Mouse (Mus musculus) heart, embryonic 10.5 days (tissue): ENCODE measurements around the gene Dcaf8. TPM values are rescaled to one million over a fixed set of nuclear protein-coding genes. Genes with fewer than 3 reads are reported as not detected.

Experiments
- DNase-seq: peaks from one replicate; pipeline ENCODE4 v3.0.0-alpha.2; 2017; ENCODE audit warnings: low spot score
- H3K27ac ChIP-seq: fragments of 300-500 bp; sonication (generic); 2 replicates; pipeline ENCODE4 v1.5.1; 2016; ENCODE audit warnings: mild to moderate bottlenecking
- H3K27me3 ChIP-seq: fragments of 300-500 bp; sonication (generic); 2 replicates; pipeline ENCODE4 v1.6.1; 2016; ENCODE audit warnings: mild to moderate bottlenecking; ENCODE audit not compliant: poor library complexity, insufficient read depth, severe bottlenecking
- H3K36me3 ChIP-seq: fragments of 300-500 bp; sonication (generic); 2 replicates; pipeline ENCODE4 v1.6.1; 2016; ENCODE audit warnings: mild to moderate bottlenecking, moderate library complexity
- H3K4me1 ChIP-seq: fragments of 300-500 bp; sonication (generic); 2 replicates; pipeline ENCODE4 v1.6.1; 2016; ENCODE audit warnings: mild to moderate bottlenecking
- H3K4me3 ChIP-seq: fragments of 300-500 bp; sonication (generic); 2 replicates; pipeline ENCODE4 v1.5.1; 2016; ENCODE audit warnings: mild to moderate bottlenecking, moderate library complexity
- H3K9me3 ChIP-seq: fragments of 300-500 bp; sonication (generic); 2 replicates; pipeline ENCODE4 v1.6.1; 2016; ENCODE audit warnings: mild to moderate bottlenecking, moderate library complexity
- WGBS: fragments of 180-500 bp; shearing (Covaris S2); methylation state at CpG from one replicate; pipeline ENCODE4 v1.1.7; 2016; 5-methylcytosine and 5-hydroxymethylcytosine counted together
- polyA plus RNA-seq: library from polyadenylated mRNA; unstranded; fragments of >200 nt; fragmentation: Nextera tagmentation; extraction: Ambion mirVana; gene quantifications from 2 replicates; pipeline ENCODE4 v1.2.1, GENCODE M21; 2016

Dcaf8 gene
- polyA plus RNA-seq, 1 experiment from 2014 or later, result 110 TPM

- Histone ChIP-seq H3K4me1 (peaks cover 6% of the 10 kb centered on the region), H3K27me3 (no peaks in the 10 kb centered on the region), H3K27ac (no peak overlapping the region), H3K36me3 (peaks cover 54% of the 10 kb centered on the region), H3K4me3 (no peak overlapping the region), H3K9me3 (no peaks in the 10 kb centered on the region)
- 92% methylated on average over 15 of the region's 15 CpGs for WGBS
- no peak for DNase-seq
Measured at GRCm38 (mm10) chr1:172128563-172128962, 19.3 kb upstream of the Dcaf8 start.

GRCm38 (mm10) chr1:172129108-172129507 is 18.8 kb upstream of the Dcaf8 start:
- no peak overlapping the region for H3K27ac ChIP-seq
- peaks cover 6% of the 10 kb centered on the region for H3K4me1 ChIP-seq
- H3K36me3 ChIP-seq, result peaks cover 56% of the 10 kb centered on the region
- H3K4me3 ChIP-seq, result no peak overlapping the region
- DNase-seq, result no peak
- 65% methylated on average over 2 of the region's 2 CpGs for WGBS
- no peaks in the 10 kb centered on the region for H3K9me3 ChIP-seq
- no peaks in the 10 kb centered on the region for H3K27me3 ChIP-seq

- 95% methylated on average over 5 of the region's 5 CpGs for WGBS
- no peaks in the 10 kb centered on the region for H3K27me3 ChIP-seq
- peaks cover 62% of the 10 kb centered on the region for H3K36me3 ChIP-seq
- H3K4me3 ChIP-seq, result no peak overlapping the region
- H3K9me3 ChIP-seq, result no peaks in the 10 kb centered on the region
- H3K27ac ChIP-seq, result no peak overlapping the region
- H3K4me1 ChIP-seq, result peaks cover 6% of the 10 kb centered on the region
- no peak for DNase-seq
Measured at GRCm38 (mm10) chr1:172129780-172130179, 18.1 kb upstream of the Dcaf8 start.

- WGBS, result 88% methylated on average over 7 of the region's 7 CpGs
- peaks cover 6% of the 10 kb centered on the region for H3K4me1 ChIP-seq
- H3K9me3 ChIP-seq, result no peaks in the 10 kb centered on the region
- DNase-seq, result no peak
- H3K27me3 ChIP-seq, result no peaks in the 10 kb centered on the region
- no peak overlapping the region for H3K27ac ChIP-seq
- no peak overlapping the region for H3K4me3 ChIP-seq
- peaks cover 78% of the 10 kb centered on the region for H3K36me3 ChIP-seq
Measured at GRCm38 (mm10) chr1:172132319-172132718, 15.6 kb upstream of the Dcaf8 start.

GRCm38 (mm10) chr1:172133535-172133934 is 14.3 kb upstream of the Dcaf8 start:
- Histone ChIP-seq H3K27ac (no peak overlapping the region), H3K9me3 (no peaks in the 10 kb centered on the region), H3K27me3 (no peaks in the 10 kb centered on the region), H3K4me3 (no peak overlapping the region), H3K4me1 (no peaks in the 10 kb centered on the region), H3K36me3 (peaks cover 77% of the 10 kb centered on the region)
- 79% methylated on average over 7 of the region's 7 CpGs for WGBS
- DNase-seq, result no peak

GRCm38 (mm10) chr1:172134072-172134471 is 13.8 kb upstream of the Dcaf8 start:
- DNase-seq, result no peak
- Histone ChIP-seq H3K36me3 (peaks cover 72% of the 10 kb centered on the region), H3K4me1 (no peaks in the 10 kb centered on the region), H3K27me3 (no peaks in the 10 kb centered on the region), H3K4me3 (no peak overlapping the region), H3K9me3 (no peaks in the 10 kb centered on the region), H3K27ac (no peak overlapping the region)
- 85% methylated on average over 4 of the region's 4 CpGs for WGBS

GRCm38 (mm10) chr1:172140160-172140559 is 7.7 kb upstream of the Dcaf8 start:
- peaks cover 12% of the 10 kb centered on the region for H3K36me3 ChIP-seq

GRCm38 (mm10) chr1:172140825-172141224 is 7.1 kb upstream of the Dcaf8 start:
- DNase-seq, result no peak
- H3K9me3 ChIP-seq, result no peaks in the 10 kb centered on the region
- 87% methylated on average over 1 of the region's 1 CpGs for WGBS
- peaks cover 6% of the 10 kb centered on the region for H3K36me3 ChIP-seq
- H3K4me1 ChIP-seq, result no peaks in the 10 kb centered on the region
- no peaks in the 10 kb centered on the region for H3K27me3 ChIP-seq
- no peak overlapping the region for H3K4me3 ChIP-seq
- no peak overlapping the region for H3K27ac ChIP-seq

More at GRCm38 (mm10) chr1:172140160-172140559, 7.7 kb upstream of the Dcaf8 start:
- WGBS, result 75% methylated on average over 2 of the region's 2 CpGs
- DNase-seq, result no peak
- H3K4me3 ChIP-seq, result no peak overlapping the region
- no peak overlapping the region for H3K27ac ChIP-seq
- H3K9me3 ChIP-seq, result no peaks in the 10 kb centered on the region
- H3K27me3 ChIP-seq, result no peaks in the 10 kb centered on the region
- no peaks in the 10 kb centered on the region for H3K4me1 ChIP-seq

GRCm38 (mm10) chr1:172141529-172141928 is 6.4 kb upstream of the Dcaf8 start:
- Histone ChIP-seq H3K4me3 (no peak overlapping the region), H3K9me3 (no peaks in the 10 kb centered on the region), H3K36me3 (no peaks in the 10 kb centered on the region), H3K27me3 (no peaks in the 10 kb centered on the region), H3K4me1 (no peaks in the 10 kb centered on the region), H3K27ac (no peak overlapping the region)
- DNase-seq, result no peak
- 73% methylated on average over 3 of the region's 3 CpGs for WGBS

- H3K4me3 ChIP-seq, result no peak overlapping the region
- 34% methylated on average over 1 of the region's 1 CpGs for WGBS
- DNase-seq, result no peak
- no peaks in the 10 kb centered on the region for H3K27me3 ChIP-seq
- no peak overlapping the region for H3K27ac ChIP-seq
- H3K36me3 ChIP-seq, result no peaks in the 10 kb centered on the region
- H3K9me3 ChIP-seq, result no peaks in the 10 kb centered on the region
- H3K4me1 ChIP-seq, result no peaks in the 10 kb centered on the region
Measured at GRCm38 (mm10) chr1:172143570-172143969, 4.3 kb upstream of the Dcaf8 start.

GRCm38 (mm10) chr1:172148279-172148954 is 533 bp downstream of the Dcaf8 start:
- Histone ChIP-seq H3K27ac (peak overlapping the region; percentile 100), H3K4me1 (peaks cover 6% of the 10 kb centered on the region; the same call in 1 of the 2 replicates), H3K27me3 (no peaks in the 10 kb centered on the region), H3K9me3 (no peaks in the 10 kb centered on the region), H3K36me3 (peaks cover 35% of the 10 kb centered on the region), H3K4me3 (peak overlapping the region; percentile 96)
- WGBS, result under 1% methylated on average over 40 of the region's 40 CpGs
- DNase-seq, result peak; percentile 80

- Histone ChIP-seq H3K36me3 (peaks cover 42% of the 10 kb centered on the region), H3K27ac (peak overlapping the region; percentile 100), H3K27me3 (no peaks in the 10 kb centered on the region), H3K4me3 (peak overlapping the region; percentile 96), H3K9me3 (no peaks in the 10 kb centered on the region), H3K4me1 (peaks cover 6% of the 10 kb centered on the region; the same call in 1 of the 2 replicates)
- 24% methylated on average over 19 of the region's 19 CpGs for WGBS
- no peak for DNase-seq
Measured at GRCm38 (mm10) chr1:172148955-172149815, 1.3 kb downstream of the Dcaf8 start.

- Histone ChIP-seq H3K36me3 (peaks cover 68% of the 10 kb centered on the region), H3K9me3 (no peaks in the 10 kb centered on the region), H3K27me3 (no peaks in the 10 kb centered on the region), H3K27ac (no peak overlapping the region), H3K4me1 (peaks cover 6% of the 10 kb centered on the region; the same call in 1 of the 2 replicates), H3K4me3 (no peak overlapping the region)
- DNase-seq, result no peak
- WGBS, result 91% methylated on average over 3 of the region's 3 CpGs
Measured at GRCm38 (mm10) chr1:172154536-172154935, 6.7 kb downstream of the Dcaf8 start.
